Mouse (Mus musculus) E14TG2a.4 (cell line): ENCODE measurements at regions not wholly inside any gene's neighbourhood (a gene's known extent, or its start where the extent isn't known, plus 50 kb on each side); places are given as distances from the start of the nearest gene placed in this dataset.

Experiments
- CTCF ChIP-seq: conservative IDR thresholded peaks from 2 replicates; pipeline ENCODE4 v1.5.1; 2014; ENCODE audit warnings: low read length
- NANOG ChIP-seq: IDR thresholded peaks from 2 replicates; pipeline ENCODE4 v1.6.1; 2014; ENCODE audit warnings: borderline replicate concordance, low read length, mixed read lengths
- POU5F1 ChIP-seq: IDR thresholded peaks from 2 replicates; pipeline ENCODE4 v1.6.1; 2014; ENCODE audit warnings: low read length, borderline replicate concordance

DNA sequence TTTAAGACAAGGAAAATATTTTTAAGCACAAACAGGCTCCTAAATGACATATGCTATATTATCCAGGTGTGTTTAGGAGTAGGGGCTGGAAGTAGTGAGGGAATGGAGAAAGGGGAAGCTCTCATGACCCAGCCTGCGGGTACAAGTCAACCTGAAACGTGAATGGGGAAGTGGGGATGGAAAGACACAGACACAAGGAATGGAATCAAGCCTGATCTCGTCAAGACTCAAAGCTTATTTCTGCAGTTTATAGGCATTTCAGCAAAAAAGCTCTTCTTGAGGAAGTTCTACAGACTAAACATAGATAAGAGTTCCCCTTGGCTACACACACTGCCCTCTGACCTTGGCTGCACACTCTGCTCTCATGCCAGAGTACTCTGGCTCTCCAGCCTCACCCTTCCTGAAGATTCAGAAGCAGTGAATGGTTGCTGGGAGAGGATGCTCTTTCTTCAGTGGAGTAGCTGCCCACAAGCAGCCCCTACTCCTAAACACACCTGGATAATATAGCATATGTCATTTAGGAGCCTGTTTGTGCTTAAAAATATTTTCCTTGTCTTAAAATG, 106.4 kb upstream of the Rrp15 start:
- TF ChIP-seq CTCF (no peak), POU5F1 (no peak), NANOG (no peak)
